Mouse (Mus musculus) hindbrain, embryonic 13.5 days (tissue): ENCODE data around the gene Lrr1. TPM values are rescaled to one million over a fixed set of nuclear protein-coding genes. Genes with fewer than 3 reads are reported as not detected.

ENCODE experiments used
- microRNA-seq: library from miRNA; unstranded; fragments of <30 nt; microRNA quantifications from one replicate; pipeline ENCODE4, GENCODE M21; 2016
- polyA plus RNA-seq: library from polyadenylated mRNA; unstranded; fragments of >200 nt; fragmentation: Nextera tagmentation; extraction: Ambion mirVana; gene quantifications from 2 replicates; pipeline ENCODE4 v1.2.1, GENCODE M21; 2015

The Lrr1 gene
- polyA plus RNA-seq, 1 experiment from 2014 or later = 5.5 TPM

Small RNA genes within 50 kb of the gene (microRNA-seq; reads per million reads assigned to microRNA genes)
- gene Gm47287 (not detected), gene Gm47295 (not detected)

Other genes starting within 250 kb of the Lrr1 start
- 1,307 and 1,397 TPM in 2 replicates for gene Rps29, start 9.6 kb upstream of the Lrr1 start, polyA plus RNA-seq
- 410 and 412 TPM in 2 replicates for gene Rpl36al, start 15.3 kb downstream of the Lrr1 start, polyA plus RNA-seq
- gene Mgat2, start 15.3 kb downstream of the Lrr1 start, polyA plus RNA-seq = 32.8 and 34.1 TPM in 2 replicates
- 16.8 and 18.8 TPM in 2 replicates for gene Gm49383, start 28.3 kb downstream of the Lrr1 start, polyA plus RNA-seq
- gene Dnaaf2, start 29.6 kb downstream of the Lrr1 start, polyA plus RNA-seq = 7.8 and 8.9 TPM in 2 replicates
- gene Gm49384, start 35.5 kb downstream of the Lrr1 start, polyA plus RNA-seq = 16.2 and 17.3 TPM in 2 replicates
- gene Pole2, start 59.4 kb downstream of the Lrr1 start, polyA plus RNA-seq = 5.7 and 6.7 TPM in 2 replicates
- 10.7 and 11.6 TPM in 2 replicates for gene Klhdc1, start 72.4 kb downstream of the Lrr1 start, polyA plus RNA-seq
- gene Klhdc2, start 127.9 kb downstream of the Lrr1 start, polyA plus RNA-seq = 294 TPM in 2 replicates
- gene Nemf, start 188.4 kb downstream of the Lrr1 start, polyA plus RNA-seq = 90.8 and 98.8 TPM in 2 replicates
- 26.0 and 28.5 TPM in 2 replicates for gene Arf6, start 203.3 kb downstream of the Lrr1 start, polyA plus RNA-seq
- 0.81 and 1.4 TPM in 2 replicates for gene Gm9887, start 203.6 kb downstream of the Lrr1 start, polyA plus RNA-seq